Mouse (Mus musculus) intestine, postnatal 0 days (tissue): ENCODE results near the gene Catsper1. TPM values are rescaled to one million over a fixed set of nuclear protein-coding genes. Genes with fewer than 3 reads are reported as not detected.

Source experiments
- ATAC-seq: fragments of 200-750 bp; cut with Nextera tagmentation; 2 replicates; pipeline ENCODE4 v1.8.0; 2017; ENCODE audit warnings: mild to moderate bottlenecking, moderate TSS enrichment, moderate library complexity
- H3K27ac ChIP-seq: fragments of 300-500 bp; sonication (generic); 2 replicates; pipeline ENCODE4 v1.5.1; 2014; ENCODE audit warnings: mild to moderate bottlenecking, low read depth, low read length, moderate library complexity
- H3K27me3 ChIP-seq: fragments of 300-500 bp; sonication (generic); replicated peaks from 2 replicates; pipeline ENCODE4 v1.6.1; 2014; ENCODE audit warnings: low read length, mixed read lengths; ENCODE audit not compliant: control insufficient read depth, insufficient read depth
- H3K36me3 ChIP-seq: fragments of 300-500 bp; sonication (generic); 2 replicates; pipeline ENCODE4 v1.6.1; 2014; ENCODE audit warnings: mild to moderate bottlenecking, moderate library complexity; ENCODE audit not compliant: control insufficient read depth, insufficient read depth
- H3K4me1 ChIP-seq: fragments of 300-500 bp; sonication (generic); replicated peaks from 2 replicates; pipeline ENCODE4 v1.6.1; 2014; ENCODE audit warnings: antibody characterized with exemption, low read length, mixed read lengths; ENCODE audit not compliant: control insufficient read depth, insufficient read depth
- H3K4me2 ChIP-seq: fragments of 300-500 bp; sonication (generic); replicated peaks from 2 replicates; pipeline ENCODE4 v1.6.1; 2014; ENCODE audit warnings: low read depth, mild to moderate bottlenecking, moderate library complexity
- H3K4me3 ChIP-seq: fragments of 300-500 bp; sonication (generic); 2 replicates; pipeline ENCODE4 v1.5.1; 2014; ENCODE audit warnings: low read depth, low read length
- H3K9ac ChIP-seq: fragments of 300-500 bp; sonication (generic); 2 replicates; pipeline ENCODE4 v1.6.1; 2014; ENCODE audit warnings: mild to moderate bottlenecking, low read depth, low read length
- H3K9me3 ChIP-seq: fragments of 300-500 bp; sonication (generic); 2 replicates; pipeline ENCODE4 v1.6.1; 2016; ENCODE audit warnings: mixed run types; ENCODE audit not compliant: control insufficient read depth
- CTCF ChIP-seq: sonication (generic); IDR thresholded peaks from 2 replicates; pipeline ENCODE4 v1.5.1; 2016; ENCODE audit warnings: low read depth, mild to moderate bottlenecking, control low read depth, antibody characterized with exemption, moderate library complexity
- WGBS: fragments of 180-500 bp; shearing (Covaris S2); extraction: QIAGEN DNeasy Blood & Tissue Kit; methylation state at CpG from one replicate; pipeline ENCODE4 v1.1.7; 2014; 5-methylcytosine and 5-hydroxymethylcytosine counted together
- polyA plus RNA-seq: library from polyadenylated mRNA; unstranded; fragments of >200 nt; fragmentation: Nextera tagmentation; extraction: Ambion mirVana; gene quantifications from 2 replicates; pipeline ENCODE4 v1.2.1, GENCODE M21; 2015

Gene Catsper1
- not detected in 2 replicates for polyA plus RNA-seq

- 93% methylated on average over 6 of the region's 6 CpGs for WGBS
- no peaks in the 10 kb centered on the region for H3K4me1 ChIP-seq
- H3K36me3 ChIP-seq, result no peaks in the 10 kb centered on the region
- H3K27ac ChIP-seq, result no peak within 1 kb of the TSS
- H3K27me3 ChIP-seq, result no peaks in the 10 kb centered on the region
- H3K4me3 ChIP-seq, result no peak within 1 kb of the TSS
- no peaks in the 10 kb centered on the region for H3K9me3 ChIP-seq
- no peak within 1 kb of the TSS for H3K9ac ChIP-seq
- no peak within 1 kb of the TSS for H3K4me2 ChIP-seq
- no peak for TF ChIP-seq CTCF
- no peak for ATAC-seq
Observed at GRCm38 (mm10) chr19:5335441-5335840, at the start of gene Catsper1. Gene Catsper1 (plus strand): TSS chr19:5335741.

GRCm38 (mm10) chr19:5294972-5295735 lies 40.4 kb upstream of the Catsper1 start, which contains the start of gene Sf3b2:
Gene Sf3b2 (minus strand): TSS chr19:5295455.
- Histone ChIP-seq H3K9me3 (no peaks in the 10 kb centered on the region), H3K4me1 (peaks cover 5% of the 10 kb centered on the region; the same call in 1 of the 2 replicates), H3K27ac (peak within 1 kb of the TSS; percentile 72), H3K4me2 (peak within 1 kb of the TSS; percentile 85), H3K9ac (peak within 1 kb of the TSS; percentile 63), H3K27me3 (no peaks in the 10 kb centered on the region), H3K36me3 (peaks cover 28% of the 10 kb centered on the region), H3K4me3 (peak within 1 kb of the TSS; percentile 97)
- ATAC-seq, result peak; percentile 98
- under 1% methylated on average over 46 of the region's 46 CpGs for WGBS
- TF ChIP-seq CTCF, result peak; percentile 91

- H3K4me1 ChIP-seq, result peaks cover 5% of the 10 kb centered on the region; the same call in 1 of the 2 replicates
- H3K36me3 ChIP-seq, result peaks cover 23% of the 10 kb centered on the region
- H3K27me3 ChIP-seq, result no peaks in the 10 kb centered on the region
- no peak for TF ChIP-seq CTCF
- no peaks in the 10 kb centered on the region for H3K9me3 ChIP-seq
- peak overlapping the region; percentile 41; the same call in 1 of the 2 replicates for H3K27ac ChIP-seq
- peak overlapping the region; percentile 85 for H3K4me2 ChIP-seq
- peak; percentile 48 for ATAC-seq
- H3K9ac ChIP-seq, result peak overlapping the region; percentile 34
- 4% methylated on average over 13 of the region's 13 CpGs for WGBS
- peak overlapping the region; percentile 97 for H3K4me3 ChIP-seq
Observed at GRCm38 (mm10) chr19:5295736-5296075, 39.8 kb upstream of the Catsper1 start.

- no peak for TF ChIP-seq CTCF
- H3K4me2 ChIP-seq, result no peak overlapping the region
- no peak overlapping the region for H3K4me3 ChIP-seq
- no peak for ATAC-seq
- WGBS, result 59% methylated on average over 5 of the region's 5 CpGs
- H3K27ac ChIP-seq, result no peak overlapping the region
- H3K27me3 ChIP-seq, result no peaks in the 10 kb centered on the region
- H3K9ac ChIP-seq, result no peak overlapping the region
- H3K9me3 ChIP-seq, result no peaks in the 10 kb centered on the region
- peaks cover 5% of the 10 kb centered on the region; the same call in 1 of the 2 replicates for H3K4me1 ChIP-seq
- peaks cover 14% of the 10 kb centered on the region for H3K36me3 ChIP-seq
Observed at GRCm38 (mm10) chr19:5296630-5297029, 38.9 kb upstream of the Catsper1 start.

GRCm38 (mm10) chr19:5297903-5298800 lies 37.4 kb upstream of the Catsper1 start, which contains the start of gene Gal3st3:
Gene Gal3st3 (plus strand): TSS chr19:5298331.
- Histone ChIP-seq H3K9ac (no peak within 1 kb of the TSS; the same call in 1 of the 2 replicates), H3K36me3 (peaks cover under 1% of the 10 kb centered on the region; the same call in 1 of the 2 replicates), H3K27me3 (no peaks in the 10 kb centered on the region), H3K9me3 (no peaks in the 10 kb centered on the region), H3K4me1 (peaks cover 5% of the 10 kb centered on the region; the same call in 1 of the 2 replicates), H3K27ac (no peak within 1 kb of the TSS), H3K4me2 (peak within 1 kb of the TSS; percentile 53), H3K4me3 (peak within 1 kb of the TSS; percentile 11; the same call in 1 of the 2 replicates)
- ATAC-seq, result no peak
- WGBS, result 20% methylated on average over 31 of the region's 32 CpGs
- no peak for TF ChIP-seq CTCF

GRCm38 (mm10) chr19:5300588-5300987 lies 35.0 kb upstream of the Catsper1 start:
- no peak for TF ChIP-seq CTCF
- H3K27me3 ChIP-seq, result no peaks in the 10 kb centered on the region
- H3K4me1 ChIP-seq, result peaks cover 5% of the 10 kb centered on the region; the same call in 1 of the 2 replicates
- H3K9ac ChIP-seq, result no peak overlapping the region
- no peak overlapping the region for H3K27ac ChIP-seq
- 81% methylated on average over 6 of the region's 6 CpGs for WGBS
- no peaks in the 10 kb centered on the region for H3K9me3 ChIP-seq
- no peak overlapping the region for H3K4me2 ChIP-seq
- H3K4me3 ChIP-seq, result no peak overlapping the region
- no peaks in the 10 kb centered on the region for H3K36me3 ChIP-seq
- ATAC-seq, result no peak
